Mouse (Mus musculus): Measurements from ENCODE around the gene Grap.
"Not testable (repeated sequence)": the region's sequence is repeated elsewhere in the genome, so short reads cannot be mapped to it uniquely, and the experiment has no call there.

The Grap gene

GRCm38 (mm10) chr11:61638764-61639536, 14.1 kb upstream of the Grap start:
- no peak for DNase-seq (ENCODE audit: extremely low spot score, low spot score)

GRCm38 (mm10) chr11:61639601-61640177, 13.4 kb upstream of the Grap start:
- no peak for DNase-seq (ENCODE audit: extremely low spot score, low spot score)

GRCm38 (mm10) chr11:61640585-61640984, 12.5 kb upstream of the Grap start:
- DNase-seq (ENCODE audit: extremely low spot score, low spot score) = not testable (repeated sequence)

GRCm38 (mm10) chr11:61642106-61642505, 11.0 kb upstream of the Grap start:
- no peak for DNase-seq (ENCODE audit: extremely low spot score, low spot score)

GRCm38 (mm10) chr11:61643184-61643961, 9.7 kb upstream of the Grap start:
- no peak for DNase-seq (ENCODE audit: extremely low spot score, low spot score)

GRCm38 (mm10) chr11:61644576-61645326, 8.3 kb upstream of the Grap start:
- no peak for DNase-seq (ENCODE audit: extremely low spot score, low spot score)

GRCm38 (mm10) chr11:61645357-61645857, 7.7 kb upstream of the Grap start:
- no peak for DNase-seq (ENCODE audit: extremely low spot score, low spot score)

GRCm38 (mm10) chr11:61646499-61647039, 6.5 kb upstream of the Grap start:
- no peak for DNase-seq (ENCODE audit: extremely low spot score, low spot score)

- DNase-seq (ENCODE audit: extremely low spot score, low spot score) = no peak
Observed at GRCm38 (mm10) chr11:61647110-61647910, 5.8 kb upstream of the Grap start.

GRCm38 (mm10) chr11:61647956-61648748, 4.9 kb upstream of the Grap start:
- DNase-seq (ENCODE audit: extremely low spot score, low spot score) = no peak

GRCm38 (mm10) chr11:61648749-61649115, 4.3 kb upstream of the Grap start:
- no peak for DNase-seq (ENCODE audit: extremely low spot score, low spot score)

GRCm38 (mm10) chr11:61649163-61649580, 3.9 kb upstream of the Grap start:
- no peak for DNase-seq (ENCODE audit: extremely low spot score, low spot score)

GRCm38 (mm10) chr11:61649626-61650025, 3.4 kb upstream of the Grap start:
- DNase-seq (ENCODE audit: extremely low spot score, low spot score) = no peak

- no peak for DNase-seq (ENCODE audit: extremely low spot score, low spot score)
Observed at GRCm38 (mm10) chr11:61650470-61651265, 2.4 kb upstream of the Grap start.

- no peak for DNase-seq (ENCODE audit: extremely low spot score, low spot score)
Observed at GRCm38 (mm10) chr11:61652216-61652615, 849 bp upstream of the Grap start.

GRCm38 (mm10) chr11:61653568-61653967, 503 bp downstream of the Grap start:
- no peak for DNase-seq (ENCODE audit: extremely low spot score, low spot score)

- no peak for DNase-seq (ENCODE audit: extremely low spot score, low spot score)
Observed at GRCm38 (mm10) chr11:61654786-61655311, 1.8 kb downstream of the Grap start.

GRCm38 (mm10) chr11:61655649-61656048, 2.6 kb downstream of the Grap start:
- DNase-seq (ENCODE audit: extremely low spot score, low spot score) = no peak

Data from neural tube, embryonic 10.5 days (tissue).